Mouse (Mus musculus) erythroblast, embryonic 14.5 days (primary cell): ENCODE measurements around the gene Ly6g6d.

Experiments used
- GATA1 ChIP-seq: IDR thresholded peaks from 2 replicates; pipeline ENCODE4 v1.6.1; 2012; ENCODE audit warnings: low read length, inconsistent platforms, mixed read lengths
- TAL1 ChIP-seq: IDR thresholded peaks from 3 replicates; pipeline ENCODE4 v1.6.1; 2012; ENCODE audit warnings: low read length, inconsistent platforms, mixed read lengths

GRCm38 (mm10) chr17:35121871-35122303 is 44.0 kb upstream of the Ly6g6d start, which contains the start of gene Csnk2b:
- TF ChIP-seq GATA1 (no peak), TAL1 (no peak)
